Mouse (Mus musculus) heart, embryonic 11.5 days (tissue): ENCODE measurements around the gene Slc35e3. TPM values are rescaled to one million over a fixed set of nuclear protein-coding genes. Genes with fewer than 3 reads are reported as not detected.

Experiments
- ATAC-seq: fragments of 200-750 bp; cut with Nextera tagmentation; replicated peaks from 2 replicates; pipeline ENCODE4 v1.8.0; 2017; ENCODE audit warnings: moderate library complexity; ENCODE audit not compliant: insufficient number of reproducible peaks, low FRiP score, low TSS enrichment
- H3K27ac ChIP-seq: fragments of 300-500 bp; sonication (generic); 2 replicates; pipeline ENCODE4 v1.5.1; 2014; ENCODE audit warnings: mild to moderate bottlenecking, low read depth, low read length
- H3K27me3 ChIP-seq: fragments of 300-500 bp; sonication (generic); 2 replicates; pipeline ENCODE4 v1.6.1; 2014; ENCODE audit warnings: mild to moderate bottlenecking, low read length, mixed read lengths; ENCODE audit not compliant: control insufficient read depth, insufficient read depth
- H3K36me3 ChIP-seq: fragments of 300-500 bp; sonication (generic); 2 replicates; pipeline ENCODE4 v1.6.1; 2014; ENCODE audit warnings: mild to moderate bottlenecking, low read length, moderate library complexity, mixed read lengths; ENCODE audit not compliant: control insufficient read depth, insufficient read depth
- H3K4me1 ChIP-seq: fragments of 300-500 bp; sonication (generic); 2 replicates; pipeline ENCODE4 v1.6.1; 2014; ENCODE audit warnings: low read length; ENCODE audit not compliant: control insufficient read depth, insufficient read depth
- H3K4me2 ChIP-seq: fragments of 300-500 bp; sonication (generic); 2 replicates; pipeline ENCODE4 v1.6.1; 2014; ENCODE audit warnings: mild to moderate bottlenecking, moderate library complexity
- H3K4me3 ChIP-seq: fragments of 300-500 bp; sonication (generic); 2 replicates; pipeline ENCODE4 v1.5.1; 2014; ENCODE audit warnings: low read depth, low read length
- H3K9ac ChIP-seq: fragments of 300-500 bp; sonication (generic); 2 replicates; pipeline ENCODE4 v1.6.1; 2014; ENCODE audit warnings: mild to moderate bottlenecking, low read depth, low read length, moderate library complexity
- H3K9me3 ChIP-seq: fragments of 300-500 bp; sonication (generic); replicated peaks from 2 replicates; pipeline ENCODE4 v1.6.1; 2016; ENCODE audit warnings: low read length; ENCODE audit not compliant: control insufficient read depth
- WGBS: fragments of 180-500 bp; shearing (Covaris S2); extraction: QIAGEN DNeasy Blood & Tissue Kit; methylation state at CpG from one replicate; pipeline ENCODE4 v1.1.7; 2014; ENCODE audit not compliant: insufficient replicate concordance; 5-methylcytosine and 5-hydroxymethylcytosine counted together
- polyA plus RNA-seq: library from polyadenylated mRNA; unstranded; fragments of >200 nt; fragmentation: Nextera tagmentation; extraction: Ambion mirVana; gene quantifications from 2 replicates; pipeline ENCODE4 v1.2.1, GENCODE M21; 2014

Gene Slc35e3
- polyA plus RNA-seq, 1 experiment from 2014 or later, result 6.9 TPM

GRCm38 (mm10) chr10:117710604-117711141 is 35.5 kb downstream of the Slc35e3 start, which contains the start of gene Mdm2:
TSS of gene Mdm2 (minus strand) at chr10:117710758.
- H3K36me3 ChIP-seq, result peaks cover 7% of the 10 kb centered on the region; the same call in 1 of the 2 replicates
- peak within 1 kb of the TSS; percentile 71 for H3K4me2 ChIP-seq
- peak; percentile 92 for ATAC-seq
- under 1% methylated on average over 50 of the region's 52 CpGs for WGBS
- peak within 1 kb of the TSS; percentile 100 for H3K9ac ChIP-seq
- no peaks in the 10 kb centered on the region for H3K9me3 ChIP-seq
- peak within 1 kb of the TSS; percentile 99 for H3K27ac ChIP-seq
- H3K27me3 ChIP-seq, result no peaks in the 10 kb centered on the region
- peak within 1 kb of the TSS; percentile 91 for H3K4me3 ChIP-seq
- peaks cover 6% of the 10 kb centered on the region for H3K4me1 ChIP-seq

GRCm38 (mm10) chr10:117709930-117710603 is 36.1 kb downstream of the Slc35e3 start:
- Histone ChIP-seq H3K4me1 (peaks cover 6% of the 10 kb centered on the region), H3K4me2 (peak overlapping the region; percentile 71), H3K27ac (peak overlapping the region; percentile 99), H3K36me3 (peaks cover 12% of the 10 kb centered on the region), H3K27me3 (no peaks in the 10 kb centered on the region), H3K4me3 (peak overlapping the region; percentile 91), H3K9ac (peak overlapping the region; percentile 100), H3K9me3 (no peaks in the 10 kb centered on the region)
- under 1% methylated on average over 65 of the region's 71 CpGs for WGBS
- peak; percentile 85 for ATAC-seq

GRCm38 (mm10) chr10:117709326-117709830 is 36.8 kb downstream of the Slc35e3 start:
- no peak for ATAC-seq
- peaks cover 17% of the 10 kb centered on the region for H3K36me3 ChIP-seq
- no peaks in the 10 kb centered on the region for H3K9me3 ChIP-seq
- H3K9ac ChIP-seq, result peak overlapping the region; percentile 100
- WGBS, result 45% methylated on average over 12 of the region's 12 CpGs
- no peaks in the 10 kb centered on the region for H3K27me3 ChIP-seq
- peak overlapping the region; percentile 71 for H3K4me2 ChIP-seq
- H3K4me1 ChIP-seq, result peaks cover 6% of the 10 kb centered on the region
- peak overlapping the region; percentile 91 for H3K4me3 ChIP-seq
- H3K27ac ChIP-seq, result peak overlapping the region; percentile 99

GRCm38 (mm10) chr10:117708856-117709255 is 37.3 kb downstream of the Slc35e3 start:
- no peaks in the 10 kb centered on the region for H3K9me3 ChIP-seq
- no peaks in the 10 kb centered on the region for H3K27me3 ChIP-seq
- ATAC-seq, result no peak
- peak overlapping the region; percentile 71 for H3K4me2 ChIP-seq
- no peak overlapping the region for H3K27ac ChIP-seq
- H3K36me3 ChIP-seq, result peaks cover 18% of the 10 kb centered on the region
- H3K9ac ChIP-seq, result no peak overlapping the region
- H3K4me1 ChIP-seq, result peaks cover 6% of the 10 kb centered on the region
- H3K4me3 ChIP-seq, result peak overlapping the region; percentile 91
- 86% methylated on average over 9 of the region's 9 CpGs for WGBS

- Histone ChIP-seq H3K4me3 (no peak overlapping the region), H3K4me1 (peaks cover 6% of the 10 kb centered on the region), H3K4me2 (no peak overlapping the region), H3K9me3 (no peaks in the 10 kb centered on the region), H3K36me3 (peaks cover 18% of the 10 kb centered on the region), H3K27ac (no peak overlapping the region), H3K27me3 (no peaks in the 10 kb centered on the region), H3K9ac (no peak overlapping the region)
- no peak for ATAC-seq
- WGBS, result 98% methylated on average over 2 of the region's 2 CpGs
Measured at GRCm38 (mm10) chr10:117708376-117708775, 37.8 kb downstream of the Slc35e3 start.

- no peaks in the 10 kb centered on the region for H3K27me3 ChIP-seq
- H3K4me1 ChIP-seq, result peaks cover 6% of the 10 kb centered on the region
- ATAC-seq, result no peak
- H3K27ac ChIP-seq, result no peak overlapping the region
- H3K9me3 ChIP-seq, result no peaks in the 10 kb centered on the region
- H3K4me2 ChIP-seq, result no peak overlapping the region
- 88% methylated on average over 2 of the region's 2 CpGs for WGBS
- H3K9ac ChIP-seq, result no peak overlapping the region
- peaks cover 24% of the 10 kb centered on the region for H3K36me3 ChIP-seq
- no peak overlapping the region for H3K4me3 ChIP-seq
Measured at GRCm38 (mm10) chr10:117707114-117707838, 38.9 kb downstream of the Slc35e3 start.

GRCm38 (mm10) chr10:117706440-117706839 is 39.7 kb downstream of the Slc35e3 start:
- Histone ChIP-seq H3K9me3 (no peaks in the 10 kb centered on the region), H3K4me3 (no peak overlapping the region), H3K4me1 (peaks cover 6% of the 10 kb centered on the region), H3K36me3 (peaks cover 31% of the 10 kb centered on the region), H3K9ac (no peak overlapping the region), H3K4me2 (no peak overlapping the region), H3K27ac (no peak overlapping the region), H3K27me3 (no peaks in the 10 kb centered on the region)
- ATAC-seq, result no peak
- 86% methylated on average over 6 of the region's 6 CpGs for WGBS

- Histone ChIP-seq H3K4me2 (no peak overlapping the region), H3K27ac (no peak overlapping the region), H3K27me3 (no peaks in the 10 kb centered on the region), H3K36me3 (peaks cover 31% of the 10 kb centered on the region), H3K9ac (no peak overlapping the region), H3K4me1 (peaks cover 6% of the 10 kb centered on the region), H3K4me3 (no peak overlapping the region), H3K9me3 (no peaks in the 10 kb centered on the region)
- ATAC-seq, result no peak
Measured at GRCm38 (mm10) chr10:117705806-117706205, 40.4 kb downstream of the Slc35e3 start.
